Mouse (Mus musculus) adipocyte (in vitro differentiated cells): ENCODE results near the gene Susd2.

ENCODE experiments used
- DNase-seq: peaks from one replicate; pipeline ENCODE4 v3.0.0-alpha.2; 2016; ENCODE audit warnings: low spot score

Susd2 gene

GRCm38 (mm10) chr10:75654053-75654452, 10.2 kb upstream of the Susd2 start:
- DNase-seq, result no peak

DNA sequence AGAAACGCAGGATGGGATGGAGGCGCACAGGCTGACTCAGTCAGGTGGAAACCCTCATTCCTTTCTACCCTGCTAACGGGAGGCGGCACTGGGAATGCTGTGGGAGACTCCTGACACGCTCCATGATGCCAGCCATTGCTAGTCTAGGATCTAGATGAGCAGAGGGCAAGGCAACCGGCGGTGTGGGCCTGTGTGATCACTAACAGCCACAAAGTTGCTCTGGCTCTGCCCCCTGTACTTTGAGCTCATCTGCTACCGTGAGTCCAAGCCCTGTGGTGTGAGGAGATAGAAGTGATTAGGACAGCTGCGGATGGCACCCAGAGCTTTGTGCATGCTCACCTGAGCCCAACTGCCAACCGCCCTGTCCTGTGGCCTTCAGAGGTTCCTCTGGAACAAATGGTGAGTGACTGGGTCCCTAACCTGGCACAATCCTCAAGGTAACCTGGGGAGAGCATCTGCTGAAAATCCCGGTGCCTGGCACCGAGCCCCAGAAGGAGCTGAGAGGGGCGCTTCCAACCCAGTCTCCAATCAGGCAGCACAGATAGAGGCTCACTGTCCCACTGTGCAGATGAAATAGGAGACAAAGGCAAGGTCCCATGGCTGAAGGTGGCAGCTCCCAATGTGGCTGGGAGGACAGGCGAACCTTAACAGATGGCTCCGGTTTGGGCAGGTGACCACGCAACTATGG, 7.7 kb upstream of the Susd2 start:
- no peak for DNase-seq

DNA sequence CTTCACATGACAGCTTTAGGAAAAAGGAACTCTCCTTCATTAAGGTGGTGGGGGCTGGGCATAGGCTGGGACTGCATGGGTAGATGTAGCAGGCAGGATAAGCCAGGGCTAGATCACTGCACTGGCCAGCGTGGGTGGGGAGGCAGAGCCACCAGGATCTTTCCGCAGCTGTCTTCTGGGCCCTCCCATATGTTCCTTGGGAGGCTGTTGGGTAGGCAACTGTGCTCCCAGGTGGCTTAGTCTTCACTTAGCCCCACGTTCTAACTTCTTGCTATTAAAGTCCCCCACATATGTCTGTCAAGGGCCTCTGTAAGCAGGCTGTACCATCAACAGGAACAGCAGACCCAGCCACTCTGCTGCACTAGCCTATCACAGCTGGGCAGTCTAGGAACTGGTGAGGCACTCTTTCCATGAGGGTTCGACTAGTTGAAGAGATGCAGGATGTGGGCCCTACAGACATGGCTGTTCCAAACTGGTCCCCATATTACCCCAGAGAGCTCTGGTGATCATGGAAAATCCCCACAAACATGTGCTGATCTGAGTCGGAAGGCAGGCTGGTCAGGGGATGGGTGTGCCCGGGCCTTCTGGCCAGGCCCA, 6.6 kb upstream of the Susd2 start:
- DNase-seq, result no peak

DNA sequence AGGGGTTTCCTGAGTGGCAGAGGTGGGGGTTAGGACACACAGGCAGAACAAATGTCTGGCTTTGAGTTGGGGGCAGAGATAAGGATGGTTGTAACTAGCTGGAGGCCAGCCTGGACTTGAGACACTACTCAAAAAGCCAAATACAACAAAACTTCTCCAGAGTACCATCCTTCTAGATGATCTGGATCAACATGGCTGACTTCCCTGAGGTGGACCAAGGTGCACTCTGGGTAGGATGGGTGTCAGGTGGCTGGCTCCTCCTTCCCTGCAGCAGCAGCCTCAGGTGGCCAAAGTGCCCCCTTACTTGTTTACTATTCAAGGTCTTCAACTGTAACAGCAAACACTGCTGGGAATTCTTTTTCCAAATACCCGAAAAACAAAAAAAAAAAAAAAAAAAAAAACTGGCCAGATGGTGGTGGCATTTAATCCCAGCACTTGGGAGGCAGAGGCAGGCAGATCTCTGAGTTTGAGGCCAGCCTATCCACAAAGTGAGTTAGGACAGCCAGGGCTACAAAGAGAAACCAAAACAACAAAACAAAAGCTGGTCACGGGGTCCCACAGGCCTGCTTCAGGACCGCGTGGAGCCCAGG, 5.7 kb upstream of the Susd2 start:
- no peak for DNase-seq

GRCm38 (mm10) chr10:75649001-75649400, 5.2 kb upstream of the Susd2 start:
- DNase-seq, result no peak

DNA sequence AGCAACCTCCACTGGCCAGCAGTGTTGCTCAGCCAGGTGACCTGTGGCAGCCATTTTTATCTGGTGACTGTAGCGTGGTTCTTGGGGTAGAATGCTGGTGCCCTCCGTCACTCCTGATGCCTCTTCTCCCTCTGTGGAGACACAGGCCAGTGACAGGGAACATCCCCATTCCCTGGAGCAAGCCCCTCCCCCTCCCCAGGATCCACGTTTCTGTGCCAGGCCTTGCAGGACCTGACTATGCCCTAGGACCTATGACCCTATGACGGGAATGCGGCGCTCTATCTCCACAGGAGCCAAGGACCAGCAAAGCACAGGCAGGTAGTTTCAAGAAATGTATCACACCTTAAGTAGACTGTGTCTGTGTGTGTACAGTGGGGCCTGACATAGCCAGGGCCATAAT, 4.3 kb upstream of the Susd2 start:
- no peak for DNase-seq

GRCm38 (mm10) chr10:75647362-75647761, 3.6 kb upstream of the Susd2 start:
- peak; percentile 46 for DNase-seq

GRCm38 (mm10) chr10:75646406-75646805, 2.6 kb upstream of the Susd2 start:
- no peak for DNase-seq

DNA sequence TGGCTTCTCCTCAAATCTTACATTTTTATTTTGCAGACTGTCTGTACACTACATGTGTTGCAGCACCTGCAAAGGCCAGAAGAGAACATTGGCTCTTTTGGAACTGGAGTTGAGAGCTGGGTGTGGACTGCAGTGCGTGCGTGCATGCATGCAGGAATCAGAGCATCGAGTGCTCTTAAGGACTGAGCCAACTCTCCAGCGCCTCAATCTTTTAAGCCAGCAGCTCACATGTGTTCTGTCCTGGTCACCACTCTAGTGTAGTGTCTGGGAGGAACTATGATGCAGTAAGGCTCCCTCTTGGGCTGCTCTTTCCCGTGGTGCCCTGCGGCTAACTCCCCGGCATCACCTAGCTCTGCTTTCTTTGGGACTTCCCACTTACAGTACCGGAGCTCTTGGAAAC, 1.8 kb upstream of the Susd2 start:
- no peak for DNase-seq

DNA sequence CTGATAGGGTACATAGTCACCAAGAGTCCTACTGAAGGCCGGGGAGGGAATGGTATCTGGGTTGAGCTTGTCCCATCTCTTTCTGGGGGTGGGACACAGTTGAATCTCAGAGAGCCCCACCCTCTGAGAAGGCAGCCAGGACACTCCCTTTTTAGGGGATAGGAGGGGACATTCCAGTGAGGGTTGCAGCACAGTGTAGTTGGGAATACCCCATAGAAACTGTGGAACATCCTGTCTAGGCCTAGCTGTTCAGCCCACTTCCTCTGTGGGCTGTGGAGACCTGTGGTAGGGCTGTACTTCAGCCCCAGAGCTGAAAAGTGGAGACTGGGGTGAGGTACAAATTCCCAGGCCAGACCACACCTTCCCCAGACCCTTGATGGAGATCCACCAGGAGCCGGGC, 917 bp downstream of the Susd2 start:
- DNase-seq, result no peak

GRCm38 (mm10) chr10:75642436-75642835, 1.4 kb downstream of the Susd2 start:
- no peak for DNase-seq

DNA sequence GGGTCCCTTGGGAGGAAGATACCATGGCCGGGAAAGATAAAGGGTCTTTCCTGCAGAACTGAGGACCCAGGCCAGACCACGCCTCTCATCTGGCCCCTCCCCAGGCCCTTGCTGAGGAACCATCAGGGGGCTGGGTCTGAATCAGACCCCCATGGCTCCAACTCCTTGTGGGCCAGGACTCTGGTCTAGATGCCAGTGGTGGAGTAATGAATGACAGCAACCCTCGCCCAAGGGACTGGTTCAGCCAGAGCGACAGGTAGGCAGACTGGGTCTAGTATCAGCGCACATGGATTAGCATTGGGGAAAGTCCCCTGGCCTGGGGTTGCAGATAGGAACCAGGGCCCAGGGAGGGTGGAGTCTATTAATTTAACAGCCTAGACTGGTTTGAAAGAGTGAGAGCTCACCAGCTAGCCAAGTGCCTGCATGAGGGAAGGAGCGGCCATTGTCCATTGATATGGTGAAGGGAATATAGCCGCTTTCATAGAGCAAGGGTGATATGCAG, 2.0 kb downstream of the Susd2 start:
- DNase-seq, result no peak

GRCm38 (mm10) chr10:75637711-75638110, 6.1 kb downstream of the Susd2 start:
- DNase-seq, result no peak

- no peak for DNase-seq
Observed at GRCm38 (mm10) chr10:75636084-75636786, 7.6 kb downstream of the Susd2 start.

DNA sequence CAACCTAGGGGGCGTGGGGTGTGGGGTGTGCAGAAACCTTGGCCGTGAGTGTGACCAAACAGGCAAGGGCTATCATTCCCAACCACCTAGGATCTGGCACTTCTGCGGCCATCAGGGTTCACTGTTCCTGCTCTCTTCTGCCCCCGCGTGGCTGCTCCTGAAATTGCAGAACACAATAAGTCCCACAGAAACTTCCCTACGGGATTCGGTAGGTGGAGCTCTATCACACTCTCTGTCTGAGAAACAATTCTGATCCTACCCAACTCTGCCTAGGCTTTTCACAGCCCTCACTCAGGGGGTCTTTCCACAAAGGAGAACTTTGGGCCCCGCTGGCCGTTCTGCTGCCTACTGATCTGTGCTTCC, 8.1 kb downstream of the Susd2 start:
- DNase-seq, result peak; percentile 94

- DNase-seq, result no peak
Observed at GRCm38 (mm10) chr10:75635019-75635692, 8.7 kb downstream of the Susd2 start.

- no peak for DNase-seq
Observed at GRCm38 (mm10) chr10:75634610-75635009, 9.2 kb downstream of the Susd2 start.

DNA sequence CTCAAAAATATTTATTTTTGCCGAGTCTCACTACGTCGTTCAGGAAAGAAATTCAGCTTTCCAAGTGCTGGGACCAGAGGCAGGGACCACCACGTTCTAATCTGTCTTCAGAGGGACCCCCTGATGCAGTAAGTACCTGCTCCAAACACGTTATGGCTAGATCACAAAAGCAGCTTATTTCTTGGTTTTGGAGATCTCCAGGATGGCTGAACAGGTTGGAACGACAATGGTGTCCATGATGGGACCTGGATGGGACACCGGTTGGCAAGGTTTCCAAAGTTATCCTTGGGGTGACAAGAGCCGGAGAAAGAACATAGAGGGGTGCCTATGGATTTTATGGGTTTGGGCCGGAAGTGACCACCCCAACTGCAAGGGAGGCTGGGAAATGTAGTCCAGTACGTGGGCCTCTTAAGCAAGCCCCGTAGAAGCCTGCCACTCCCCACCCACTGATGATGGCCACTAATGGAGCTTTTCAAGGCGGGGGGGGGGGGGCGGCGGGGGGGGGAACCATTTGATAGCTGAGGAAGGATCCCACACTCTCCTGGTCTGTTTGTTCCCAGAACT, 10.2 kb downstream of the Susd2 start:
- no peak for DNase-seq

DNA sequence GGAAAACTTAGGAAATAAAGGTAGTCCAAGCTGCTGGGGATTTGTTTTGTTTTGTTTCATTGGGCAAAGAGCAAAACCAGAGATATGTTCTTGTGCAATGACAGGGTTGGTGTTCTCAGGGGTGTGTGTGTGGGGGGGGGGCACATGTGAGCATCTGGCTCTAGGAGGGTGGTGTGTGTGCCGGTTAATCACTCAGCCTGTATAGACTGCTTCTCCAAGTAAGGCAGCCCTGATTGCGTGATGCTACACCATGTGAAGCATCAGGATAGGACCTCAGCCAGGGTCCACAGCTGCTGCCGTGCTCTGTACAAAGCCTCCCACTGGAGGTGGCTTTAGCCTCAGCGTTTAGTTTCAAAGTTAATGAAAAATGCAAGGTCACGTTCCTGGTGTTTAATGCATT, 10.8 kb downstream of the Susd2 start:
- peak; percentile 8 for DNase-seq

DNA sequence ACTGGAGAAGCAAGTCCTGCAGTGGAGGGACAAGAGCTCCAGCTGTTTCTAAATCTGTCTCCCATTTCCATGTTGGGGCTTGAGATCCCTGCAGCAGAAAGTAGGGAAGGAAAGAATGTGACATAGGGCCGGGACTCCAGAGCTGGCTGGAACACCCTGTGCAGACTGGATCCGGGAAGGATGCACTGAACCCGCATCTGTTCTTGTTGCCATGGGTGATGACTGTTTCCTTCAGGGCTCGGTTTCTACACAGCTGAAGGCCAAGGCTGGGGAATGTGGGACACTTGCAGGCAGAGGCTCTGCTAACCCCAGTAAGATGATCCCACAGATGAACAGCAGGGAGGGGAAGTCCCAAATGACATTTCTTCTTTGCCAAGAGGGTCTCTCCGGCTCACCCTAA, 11.2 kb downstream of the Susd2 start:
- peak; percentile 28 for DNase-seq

- DNase-seq, result peak; percentile 16
Observed at GRCm38 (mm10) chr10:75627490-75627889, 16.3 kb downstream of the Susd2 start.

- DNase-seq, result no peak
Observed at GRCm38 (mm10) chr10:75626991-75627390, 16.8 kb downstream of the Susd2 start.
